Mouse (Mus musculus) monocyte, adult 5-6 weeks (primary cell): ENCODE data around the gene Tubgcp2. TPM values are rescaled to one million over a fixed set of nuclear protein-coding genes. Genes with fewer than 3 reads are reported as not detected.

Source experiments
- ATAC-seq: fragments of 153-309, 156-312 bp; replicated peaks from 2 replicates; pipeline ENCODE4 v1.8.0; 2017; ENCODE audit warnings: mild to moderate bottlenecking; ENCODE audit not compliant: low TSS enrichment, insufficient number of reproducible peaks, severe bottlenecking, poor library complexity, low FRiP score
- total RNA-seq: library from RNA; stranded (forward); fragments of 200-1000, 200-491, 200-594 nt; gene quantifications from 3 replicates; pipeline ENCODE4 v1.2.3, GENCODE M21; 2017

Tubgcp2 gene
- total RNA-seq, 1 experiment from 2014 or later: 26.9 TPM

DNA sequence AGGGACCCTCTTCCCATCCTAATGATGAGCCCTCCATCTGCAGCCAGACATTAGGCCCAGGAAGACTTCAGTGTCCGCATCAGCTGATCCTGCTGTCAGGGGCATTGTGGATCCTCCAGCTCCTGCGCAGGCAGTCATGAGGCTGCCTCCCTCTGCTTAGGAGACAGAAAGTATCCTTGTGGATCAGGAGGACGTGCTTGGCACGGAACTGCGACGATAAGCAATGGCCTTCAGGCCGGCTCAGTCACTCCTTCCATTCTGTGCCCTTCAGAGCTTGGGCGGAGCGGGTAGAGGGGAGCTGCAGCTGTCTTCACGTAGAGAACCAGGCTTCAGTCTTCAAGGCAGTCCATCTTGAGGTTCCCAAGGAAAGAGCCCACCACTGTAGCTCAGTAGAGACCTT, 75.3 kb downstream of the Tubgcp2 start:
- ATAC-seq: no peak

DNA sequence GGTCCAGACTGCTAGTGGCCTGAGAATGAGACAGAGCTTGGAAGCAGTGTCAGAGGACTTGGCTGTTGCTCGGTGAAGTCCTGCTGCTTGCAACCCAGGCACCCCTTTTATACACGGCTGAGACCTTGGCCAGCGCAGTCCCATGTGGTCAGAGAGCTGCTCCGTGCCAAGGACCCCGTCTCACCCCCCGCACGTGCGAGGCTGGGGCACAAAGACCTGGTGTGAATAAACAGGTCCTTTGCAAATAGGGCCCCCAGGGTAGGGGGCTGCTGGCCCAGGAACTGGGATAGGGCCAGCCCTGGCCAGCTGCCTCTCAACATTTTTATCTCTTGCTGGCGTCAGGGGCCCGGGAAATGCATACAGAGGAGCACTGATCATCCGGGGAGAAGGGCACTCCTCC, 78.5 kb downstream of the Tubgcp2 start:
- no peak for ATAC-seq

DNA sequence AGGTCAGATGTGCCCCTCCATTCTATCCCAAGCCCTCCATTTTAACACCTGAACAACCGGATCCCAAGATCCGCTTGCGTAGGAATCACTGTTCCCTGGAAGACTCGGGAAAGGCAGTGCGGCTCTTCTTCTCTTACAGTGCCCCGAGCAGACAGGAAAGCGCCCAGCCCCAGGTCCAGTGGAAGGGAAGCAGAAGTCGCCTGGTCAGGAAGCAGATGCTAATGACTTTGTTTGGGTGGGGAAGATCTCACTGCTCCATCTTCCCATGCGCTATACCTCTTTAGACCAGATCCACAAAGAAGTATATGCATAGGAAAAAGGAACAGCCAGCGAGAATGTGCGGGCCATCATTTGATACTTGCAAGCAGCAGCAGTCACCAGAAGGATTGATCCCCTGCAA, 79.0 kb downstream of the Tubgcp2 start:
- no peak for ATAC-seq

GRCm38 (mm10) chr7:139956658-139957057, 79.8 kb downstream of the Tubgcp2 start:
- no peak for ATAC-seq

- no peak for ATAC-seq
Measured at GRCm38 (mm10) chr7:139955505-139955904, 81.0 kb downstream of the Tubgcp2 start.

DNA sequence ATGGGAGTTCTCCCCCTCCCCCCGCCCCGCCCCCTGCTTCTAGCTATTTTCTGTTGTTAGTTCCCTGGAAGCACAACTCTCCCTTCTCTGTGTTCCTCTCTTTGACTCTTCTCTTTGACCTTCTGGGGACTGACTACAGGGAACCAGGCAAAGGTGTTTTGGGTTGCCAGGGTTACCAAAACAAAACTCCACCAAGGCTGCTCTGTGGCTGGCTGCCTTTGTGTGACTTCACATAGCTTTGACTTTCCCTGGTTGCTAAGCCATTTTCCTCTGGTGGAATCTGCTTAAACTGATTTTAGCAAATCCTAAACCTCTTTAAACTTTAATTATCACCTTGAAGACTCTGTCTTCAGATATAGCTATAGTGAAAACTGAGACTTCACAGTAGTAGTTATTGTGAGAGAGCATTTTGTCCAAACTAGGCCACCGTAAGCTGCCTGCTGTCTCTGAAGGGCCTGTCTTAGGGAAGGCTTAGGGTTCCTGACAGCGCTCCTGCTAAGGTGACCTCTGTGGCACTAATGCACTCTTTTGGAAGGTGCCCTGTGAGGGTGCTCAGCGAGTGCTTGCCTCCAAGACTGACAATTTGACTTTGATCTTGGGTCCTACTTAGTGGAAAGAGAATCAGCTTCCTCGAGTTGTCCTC, 84.4 kb downstream of the Tubgcp2 start:
- no peak for ATAC-seq

DNA sequence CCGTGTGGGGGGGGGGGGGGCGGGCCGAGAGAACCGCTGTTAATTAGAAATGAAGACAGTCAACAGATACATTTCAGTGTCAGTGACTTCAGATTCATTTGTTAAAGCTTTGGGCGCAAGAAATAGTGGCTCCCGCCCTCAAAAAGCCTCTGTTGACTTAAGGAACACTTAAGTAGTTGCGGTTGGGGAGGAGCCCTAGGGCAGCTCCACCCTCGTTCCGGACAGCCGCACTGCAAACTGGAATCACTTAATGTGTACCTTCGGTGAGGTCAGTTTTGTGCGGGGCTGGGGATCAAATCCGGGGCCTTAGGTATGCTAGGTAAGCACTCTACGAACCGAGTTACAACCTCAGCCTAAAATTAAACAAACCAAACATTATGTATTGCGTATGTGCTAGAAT, 85.4 kb downstream of the Tubgcp2 start:
- ATAC-seq: 0 out of 2 replicates have a peak, but pooled peaks have one; percentile 40

DNA sequence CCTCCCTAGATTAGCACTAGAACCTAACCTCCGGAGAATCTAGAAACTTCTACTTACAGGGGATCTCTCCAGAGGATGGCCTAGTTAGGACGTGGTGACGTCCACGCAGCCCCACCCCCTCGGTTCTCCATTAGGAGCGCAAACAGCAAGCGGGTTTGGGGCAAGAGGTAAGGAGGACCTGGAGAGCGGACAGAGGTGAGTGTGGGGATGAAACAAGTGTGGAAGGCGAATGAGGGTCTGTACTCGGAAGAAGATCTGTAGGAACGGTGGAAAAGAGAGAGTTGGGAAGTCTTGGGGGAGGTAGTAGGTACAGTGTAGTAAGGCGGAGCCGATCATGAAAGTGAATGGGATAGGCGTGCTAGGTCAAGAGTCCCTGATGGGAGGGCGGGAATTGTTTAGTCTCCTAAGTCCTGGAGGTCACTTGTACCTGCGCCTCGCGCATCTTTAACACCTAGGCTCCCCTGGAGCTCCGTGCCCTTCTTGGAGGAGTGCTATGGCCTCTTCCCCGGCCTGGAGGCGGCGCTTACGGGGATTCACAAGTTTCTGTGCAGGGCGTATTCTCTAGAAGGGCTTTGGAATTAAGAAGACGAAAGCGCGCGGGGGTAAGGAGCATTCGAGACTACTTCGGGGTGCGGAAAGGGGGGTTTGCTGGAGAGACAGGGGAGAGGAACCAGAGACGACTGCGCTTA, 86.0 kb downstream of the Tubgcp2 start:
- ATAC-seq: peak; percentile 33; the same call in 1 of the 2 replicates

GRCm38 (mm10) chr7:139949893-139950282, 86.6 kb downstream of the Tubgcp2 start:
- ATAC-seq: peak; percentile 59

DNA sequence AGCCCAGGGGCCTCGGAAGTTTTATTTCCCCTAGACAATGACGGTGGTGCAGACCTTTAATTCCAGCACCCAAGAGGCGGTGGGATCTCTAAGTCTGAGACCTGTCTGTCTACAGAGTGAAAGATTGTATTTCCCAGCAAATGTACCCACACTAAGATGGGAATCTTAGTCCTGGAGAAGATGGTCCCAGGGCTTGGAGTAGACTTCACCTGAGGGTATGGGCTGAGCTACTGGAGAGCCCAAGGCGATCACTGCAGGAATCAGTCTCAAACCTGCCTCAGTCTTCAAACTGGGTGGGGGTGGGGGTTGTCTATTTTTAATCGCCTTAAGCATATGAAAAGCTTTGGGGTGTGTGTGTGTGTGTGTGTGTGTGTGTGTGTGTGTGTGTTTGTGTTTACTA, 90.4 kb downstream of the Tubgcp2 start:
- no peak for ATAC-seq

Other genes starting within 250 kb of the Tubgcp2 start
- gene Adgra1, start 202.5 kb downstream of the Tubgcp2 start, total RNA-seq: not detected in 3 replicates
- gene Kndc1, start 142.0 kb downstream of the Tubgcp2 start, total RNA-seq: not detected in 3 replicates
- gene Utf1, start 92.9 kb downstream of the Tubgcp2 start, total RNA-seq: not detected in 3 replicates
- gene 6430531B16Rik, start 57.9 kb downstream of the Tubgcp2 start, total RNA-seq: 1.5 TPM in 1 of 3 replicates, not detected in the others
- gene Adam8, start 44.1 kb downstream of the Tubgcp2 start, total RNA-seq: 10.2 to 54.2 TPM (median 40.8 TPM) in 3 replicates
- 27.4 to 31.4 TPM (median 27.6 TPM) in 3 replicates for gene Zfp511, start 278 bp downstream of the Tubgcp2 start, total RNA-seq
- not detected in 3 replicates for gene Msx3, start 12.4 kb upstream of the Tubgcp2 start, total RNA-seq
- 0.68 TPM in 1 of 3 replicates, not detected in the others for gene Caly, start 45.9 kb upstream of the Tubgcp2 start, total RNA-seq
- gene Prap1, start 56.7 kb upstream of the Tubgcp2 start, total RNA-seq: not detected in 3 replicates
- gene Fuom, start 65.8 kb upstream of the Tubgcp2 start, total RNA-seq: 2.8 to 7.7 TPM (median 4.5 TPM) in 3 replicates
- 0.87 to 1.5 TPM (median 1.2 TPM) in 3 replicates for gene Paox, start 79.1 kb upstream of the Tubgcp2 start, total RNA-seq
- gene Echs1, start 79.8 kb upstream of the Tubgcp2 start, total RNA-seq: 37.8 to 42.3 TPM (median 41.5 TPM) in 3 replicates
- gene Mtg1, start 100.9 kb upstream of the Tubgcp2 start, total RNA-seq: 3.7 to 7.6 TPM (median 4.4 TPM) in 3 replicates
- gene Sprn, start 118.2 kb upstream of the Tubgcp2 start, total RNA-seq: not detected in 3 replicates
- gene Olfr522, start 128.1 kb upstream of the Tubgcp2 start, total RNA-seq: not detected in 3 replicates
- gene Olfr523, start 136.5 kb upstream of the Tubgcp2 start, total RNA-seq: not detected in 3 replicates
- not detected in 3 replicates for gene Olfr524, start 169.3 kb upstream of the Tubgcp2 start, total RNA-seq
- 0.39 to 0.48 TPM in 2 of 3 replicates, not detected in the other for gene Cd163l1, start 181.6 kb upstream of the Tubgcp2 start, total RNA-seq
- 0.85 to 2.5 TPM in 2 of 3 replicates, not detected in the other for gene 5830411N06Rik, start 210.6 kb upstream of the Tubgcp2 start, total RNA-seq